Mouse (Mus musculus) CH12.LX (cell line): ENCODE results near the gene Wdr81. TPM values are rescaled to one million over a fixed set of nuclear protein-coding genes. Genes with fewer than 3 reads are reported as not detected.

Experiments used
- DNase-seq: peaks from one replicate; pipeline ENCODE4 v3.0.0-alpha.2; 2013; ENCODE audit errors: extremely low read depth
- H3K27ac ChIP-seq: 2 replicates; pipeline ENCODE4 v1.5.1; 2012; ENCODE audit warnings: low read depth, mild to moderate bottlenecking, control low read depth, moderate library complexity; ENCODE audit not compliant: insufficient read depth
- H3K27me3 ChIP-seq: replicated peaks from 2 replicates; pipeline ENCODE3; 2012; ENCODE audit warnings: inconsistent platforms
- H3K36me3 ChIP-seq, 2 experiments: replicated peaks in 1 of 2; 2 replicates each; pipeline versions ENCODE3 to v1.6.1; 2012; ENCODE audit warnings: inconsistent platforms in 1 of 2, low read length in 1 of 2, mild to moderate bottlenecking in 1 of 2, mixed read lengths in 1 of 2, moderate library complexity in 1 of 2; ENCODE audit not compliant: control insufficient read depth in 1 of 2, insufficient read depth in 1 of 2
- H3K4me1 ChIP-seq, 2 experiments: 2 replicates each; pipeline ENCODE4 v1.6.1; 2012; ENCODE audit warnings: inconsistent platforms in 1 of 2, moderate library complexity in 1 of 2; ENCODE audit not compliant: insufficient read depth in 2 of 2, control insufficient read depth in 1 of 2
- H3K4me2 ChIP-seq: 2 replicates; pipeline ENCODE4 v1.6.1; 2012; ENCODE audit warnings: low read depth, mild to moderate bottlenecking, control low read depth; ENCODE audit not compliant: poor library complexity, insufficient read depth, severe bottlenecking
- H3K4me3 ChIP-seq, 3 experiments: fragments of 150-350 bp in 1 of 3; sonication (generic) in 1 of 3; replicated peaks in 1 of 3; 2 replicates each; pipeline versions ENCODE3 to v1.5.1; 2011 to 2012; ENCODE audit warnings: low read depth in 2 of 3, low read length in 2 of 3, mild to moderate bottlenecking in 2 of 3, moderate library complexity in 2 of 3, control low read depth in 1 of 3, improper control_type of control experiment in 1 of 3, inconsistent platforms in 1 of 3, mixed read lengths in 1 of 3; ENCODE audit not compliant: poor library complexity in 1 of 3
- H3K79me2 ChIP-seq: replicated peaks from 2 replicates; pipeline ENCODE4 v1.6.1; 2012; ENCODE audit warnings: mild to moderate bottlenecking, moderate library complexity; ENCODE audit not compliant: control insufficient read depth, poor library complexity, insufficient read depth, severe bottlenecking; ENCODE audit errors: extremely low read depth
- H3K9ac ChIP-seq: 2 replicates; pipeline ENCODE4 v1.6.1; 2012; ENCODE audit warnings: low read depth, mild to moderate bottlenecking, control low read depth, moderate library complexity; ENCODE audit not compliant: insufficient read depth
- H3K9me3 ChIP-seq: replicated peaks from 2 replicates; pipeline ENCODE3; 2012; ENCODE audit warnings: low read length, inconsistent platforms, mixed read lengths
- CHD2 ChIP-seq: IDR thresholded peaks from 2 replicates; pipeline ENCODE4 v1.6.1; 2011; ENCODE audit warnings: low read length, improper control_type of control experiment
- ELF1 ChIP-seq: IDR thresholded peaks from 2 replicates; pipeline ENCODE4 v1.6.1; 2014; ENCODE audit warnings: low read depth, mild to moderate bottlenecking, inconsistent platforms, low read length, improper control_type of control experiment
- EP300 ChIP-seq: IDR thresholded peaks from 2 replicates; pipeline ENCODE4 v1.6.1; 2011; ENCODE audit warnings: low read length, improper control_type of control experiment
- ETS1 ChIP-seq: conservative IDR thresholded peaks from 2 replicates; pipeline ENCODE4 v1.6.1; 2012; ENCODE audit warnings: low read depth, mild to moderate bottlenecking, inconsistent platforms, low read length, improper control_type of control experiment, moderate library complexity
- IRF4 ChIP-seq: IDR thresholded peaks from 2 replicates; pipeline ENCODE4 v1.6.1; 2014; ENCODE audit warnings: low read depth, mild to moderate bottlenecking, inconsistent platforms, low read length, improper control_type of control experiment
- JUN ChIP-seq: IDR thresholded peaks from 2 replicates; pipeline ENCODE4 v1.6.1; 2011; ENCODE audit warnings: low read depth, mild to moderate bottlenecking, low read length, improper control_type of control experiment, moderate library complexity; ENCODE audit not compliant: insufficient read depth
- KAT2A ChIP-seq: IDR thresholded peaks from 2 replicates; pipeline ENCODE4 v1.6.1; 2012; ENCODE audit warnings: low read length, improper control_type of control experiment, inconsistent platforms; ENCODE audit not compliant: insufficient replicate concordance
- MAX ChIP-seq: IDR thresholded peaks from 2 replicates; pipeline ENCODE4 v1.6.1; 2011; ENCODE audit warnings: low read length, improper control_type of control experiment
- MAZ ChIP-seq: IDR thresholded peaks from 2 replicates; pipeline ENCODE4 v1.6.1; 2012; ENCODE audit warnings: low read depth, mild to moderate bottlenecking, inconsistent platforms, low read length, improper control_type of control experiment, moderate library complexity
- MXI1 ChIP-seq: IDR thresholded peaks from 2 replicates; pipeline ENCODE4 v1.6.1; 2011; ENCODE audit warnings: mild to moderate bottlenecking, low read depth, low read length, improper control_type of control experiment
- MYC ChIP-seq: IDR thresholded peaks from 2 replicates; pipeline ENCODE4 v1.6.1; 2011; ENCODE audit warnings: low read depth, mild to moderate bottlenecking, improper control_type of control experiment, low read length
- NRF1 ChIP-seq: IDR thresholded peaks from 2 replicates; pipeline ENCODE4 v1.6.1; 2014; ENCODE audit warnings: low read depth, mild to moderate bottlenecking, inconsistent platforms, low read length, improper control_type of control experiment, moderate library complexity
- POLR2A ChIP-seq: IDR thresholded peaks from 2 replicates; pipeline ENCODE4 v1.6.1; 2011; ENCODE audit warnings: low read depth, mild to moderate bottlenecking, improper control_type of control experiment, low read length
- SIN3A ChIP-seq: IDR thresholded peaks from 2 replicates; pipeline ENCODE4 v1.6.1; 2012; ENCODE audit warnings: low read length, improper control_type of control experiment, inconsistent platforms
- SMC3 ChIP-seq: IDR thresholded peaks from 2 replicates; pipeline ENCODE4 v1.6.1; 2011; ENCODE audit warnings: low read depth, low read length, improper control_type of control experiment
- TCF12 ChIP-seq: IDR thresholded peaks from 2 replicates; pipeline ENCODE4 v1.6.1; 2014; ENCODE audit warnings: low read depth, mild to moderate bottlenecking, inconsistent platforms, low read length, improper control_type of control experiment
- UBTF ChIP-seq: IDR thresholded peaks from 2 replicates; pipeline ENCODE4 v1.6.1; 2012; ENCODE audit warnings: low read depth, mild to moderate bottlenecking, inconsistent platforms, low read length, improper control_type of control experiment, moderate library complexity
- USF1 ChIP-seq: IDR thresholded peaks from 2 replicates; pipeline ENCODE4 v1.6.1; 2014; ENCODE audit warnings: low read depth, mild to moderate bottlenecking, inconsistent platforms, low read length, improper control_type of control experiment
- USF2 ChIP-seq: conservative IDR thresholded peaks from 2 replicates; pipeline ENCODE4 v1.6.1; 2011; ENCODE audit warnings: low read depth, low read length, improper control_type of control experiment
- ZKSCAN1 ChIP-seq: IDR thresholded peaks from 2 replicates; pipeline ENCODE4 v1.6.1; 2012; ENCODE audit warnings: low read depth, inconsistent platforms, low read length, improper control_type of control experiment, borderline replicate concordance
- dilution Hi-C: fragments of 300-500 bp; cut with MboI; formaldehyde crosslinking; loops from 2 replicates; pipeline ENCODE4 v1.14.3; 2020; ENCODE audit warnings: low sequenced_read_pairs; ENCODE audit not compliant: extremely low pct_unique_long_range_greater_than_20kb, extremely low pct_ligation_motif_present
- in situ Hi-C: fragments of 300-500 bp; cut with MboI; formaldehyde crosslinking; loops from 3 replicates; pipeline ENCODE4 v1.14.3; 2019; ENCODE audit warnings: low sequenced_read_pairs, low pct_ligation_motif_present, low pct_unique_long_range_greater_than_20kb, mixed read lengths
- polyA plus RNA-seq: library from polyadenylated mRNA; unstranded; fragments of >175 nt; gene quantifications from 2 replicates; pipeline ENCODE4 v1.2.1, GENCODE M21; 2012; ENCODE audit warnings: low read depth; ENCODE audit not compliant: insufficient read length
- total RNA-seq, 2 experiments: library from RNA; depleted of rRNA; stranded (reverse); fragments of 300-350 nt in 1 of 2; fragments of >200 nt in 1 of 2; gene quantifications; 2 replicates each; pipeline ENCODE4 v1.2.3; 2012 to 2014

Wdr81 gene
- total and polyA plus RNA-seq, 3 experiments = 3.1 to 16.3 (median 13.7) TPM

GRCm38 (mm10) chr11:75429019-75429705, 25.4 kb downstream of the Wdr81 start:
- Histone ChIP-seq H3K27ac (peak overlapping the region; percentile 12; the same call in 1 of the 2 replicates), H3K4me3 (no peak overlapping the region), H3K9ac (peak overlapping the region; percentile 34), H3K9me3 (peaks cover 3% of the 10 kb centered on the region), H3K4me2 (peak overlapping the region; percentile 25; the same call in 1 of the 2 replicates), H3K36me3 (no peaks in the 10 kb centered on the region), H3K27me3 (no peaks in the 10 kb centered on the region), H3K79me2 (no peaks in the 10 kb centered on the region), H3K4me1 (peaks cover 4 to 16% of the 10 kb centered on the region in 2 experiments; a peak in 3 of 4 replicates)
- peak; percentile 65 for DNase-seq
- peak; percentile 68; the same call in 1 of the 2 replicates for TF ChIP-seq ELF1
- 0 out of 2 replicates have a peak, but pooled peaks have one; percentile 53 for TF ChIP-seq TCF12
- no peak for TF ChIP-seq ETS1
- peak; percentile 70; the same call in 1 of the 2 replicates for TF ChIP-seq MXI1
- TF ChIP-seq NRF1 = peak; percentile 75
- TF ChIP-seq MAZ = no peak
- TF ChIP-seq POLR2A = peak; percentile 69
- TF ChIP-seq MAX = 0 out of 2 replicates have a peak, but pooled peaks have one; percentile 30
- TF ChIP-seq SMC3 = no peak
- peak; percentile 75 for TF ChIP-seq IRF4
- TF ChIP-seq CHD2 = peak; percentile 40; the same call in 1 of the 2 replicates
- in situ Hi-C loops (no loop called here), dilution Hi-C loops (no loop called here)

GRCm38 (mm10) chr11:75424459-75424858, 30.1 kb downstream of the Wdr81 start:
- peaks cover 0 to 6% of the 10 kb centered on the region in 2 experiments for H3K36me3 ChIP-seq
- no peak for TF ChIP-seq ZKSCAN1
- TF ChIP-seq USF2 = no peak
- no peak for TF ChIP-seq MXI1
- TF ChIP-seq IRF4 = no peak
- no peak for TF ChIP-seq ETS1
- TF ChIP-seq CHD2 = no peak
- no peak for TF ChIP-seq USF1
- no peak for TF ChIP-seq NRF1
- TF ChIP-seq MAX = no peak
- TF ChIP-seq KAT2A = no peak
- TF ChIP-seq UBTF = no peak
- TF ChIP-seq SIN3A = no peak
- no peak for TF ChIP-seq EP300
- TF ChIP-seq MYC = no peak
- no peak for TF ChIP-seq JUN
- H3K4me3 ChIP-seq = no peak overlapping the region
- H3K4me2 ChIP-seq = no peak overlapping the region
- no peaks in the 10 kb centered on the region for H3K79me2 ChIP-seq
- H3K27me3 ChIP-seq = no peaks in the 10 kb centered on the region
- no peak overlapping the region for H3K27ac ChIP-seq
- H3K9me3 ChIP-seq = no peaks in the 10 kb centered on the region
- H3K9ac ChIP-seq = no peak overlapping the region
- H3K4me1 ChIP-seq = peaks cover 4 to 26% of the 10 kb centered on the region in 2 experiments; a peak in 3 of 4 replicates
- DNase-seq = no peak
- dilution Hi-C loops = no loop called here
- in situ Hi-C loops = no loop called here
